Mouse (Mus musculus) lung, adult 2 months (tissue): ENCODE measurements around the gene Hus1.

Source experiments
- CTCF ChIP-seq: fragments of 200-500 bp; IDR thresholded peaks from 2 replicates; pipeline ENCODE4 v1.5.1; 2011; ENCODE audit warnings: mild to moderate bottlenecking, low read length, control low read depth; ENCODE audit not compliant: insufficient read depth
- POLR2A ChIP-seq: fragments of 200-500 bp; IDR thresholded peaks from 2 replicates; pipeline ENCODE4 v1.6.1; 2011; ENCODE audit warnings: low read depth, mild to moderate bottlenecking, control low read depth, low read length, borderline replicate concordance; ENCODE audit errors: extremely low read depth

DNA sequence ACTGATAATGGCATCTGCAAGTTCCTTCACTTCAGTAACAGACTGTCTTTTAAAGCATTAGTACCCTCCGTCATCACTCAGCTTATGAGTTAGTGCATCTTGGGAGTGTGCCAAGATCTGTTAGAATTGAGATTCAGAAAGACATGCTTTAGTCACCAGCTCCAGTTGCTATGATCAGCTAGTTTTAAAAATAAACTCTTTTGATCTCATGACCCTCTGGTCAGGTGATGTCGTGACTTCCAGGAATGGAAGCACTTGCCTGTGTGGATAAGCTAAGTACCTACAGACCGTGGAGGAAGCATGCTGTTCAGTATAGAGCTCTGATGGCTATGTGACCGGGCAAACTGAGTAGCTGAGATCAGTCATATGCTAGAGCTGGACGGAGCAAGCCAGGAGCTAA is 36.1 kb upstream of the Hus1 start:
- TF ChIP-seq CTCF (no peak), POLR2A (no peak)
